Mouse (Mus musculus) liver, embryonic 15.5 days (tissue): ENCODE data around the gene Mustn1. TPM values are rescaled to one million over a fixed set of nuclear protein-coding genes. Genes with fewer than 3 reads are reported as not detected.

Source experiments
- polyA plus RNA-seq: library from polyadenylated mRNA; unstranded; fragments of >200 nt; fragmentation: Nextera tagmentation; extraction: Ambion mirVana; gene quantifications from 2 replicates; pipeline ENCODE4 v1.2.1, GENCODE M21; 2015

The Mustn1 gene
- polyA plus RNA-seq, 1 experiment from 2014 or later: 1.6 TPM

Other genes with a start within 250 kb of the Mustn1 start
- 3.8 and 4.3 TPM in 2 replicates for gene Rft1, start 224.8 kb upstream of the Mustn1 start, polyA plus RNA-seq
- gene Sfmbt1, start 164.4 kb upstream of the Mustn1 start, polyA plus RNA-seq: 12.5 and 12.8 TPM in 2 replicates
- 8.8 and 8.9 TPM in 2 replicates for gene Tmem110, start 53.6 kb upstream of the Mustn1 start, polyA plus RNA-seq
- 205 and 267 TPM in 2 replicates for gene Itih4, start 7.3 kb downstream of the Mustn1 start, polyA plus RNA-seq
- 434 and 589 TPM in 2 replicates for gene Itih3, start 44.6 kb downstream of the Mustn1 start, polyA plus RNA-seq
- 53.8 and 71.1 TPM in 2 replicates for gene Itih1, start 64.1 kb downstream of the Mustn1 start, polyA plus RNA-seq
- gene Nek4, start 72.2 kb downstream of the Mustn1 start, polyA plus RNA-seq: 3.5 and 4.1 TPM in 2 replicates
- 15.1 and 17.1 TPM in 2 replicates for gene Glt8d1, start 122.2 kb downstream of the Mustn1 start, polyA plus RNA-seq
- gene Spcs1, start 122.5 kb downstream of the Mustn1 start, polyA plus RNA-seq: 230 and 264 TPM in 2 replicates
- 53.3 and 55.6 TPM in 2 replicates for gene Pbrm1, start 139.9 kb downstream of the Mustn1 start, polyA plus RNA-seq
- gene Gnl3, start 140.0 kb downstream of the Mustn1 start, polyA plus RNA-seq: 63.6 and 63.9 TPM in 2 replicates
- gene Smim4, start 249.8 kb downstream of the Mustn1 start, polyA plus RNA-seq: 49.9 and 60.7 TPM in 2 replicates